Mouse (Mus musculus) hematopoietic stem cell, adult 5-6 weeks (primary cell): ENCODE data around the gene Lrrc74b. TPM values are rescaled to one million over a fixed set of nuclear protein-coding genes. Genes with fewer than 3 reads are reported as not detected.
"Not testable (repeated sequence)": the region's sequence is repeated elsewhere in the genome, so short reads cannot be mapped to it uniquely, and the experiment has no call there.

Experiments used
- ATAC-seq, 2 experiments: fragments of 125-278 bp in 1 of 2; replicated peaks in 1 of 2; 2 replicates each; pipeline ENCODE4 v1.8.0; 2016 to 2017; ENCODE audit warnings: inconsistent platforms in 2 of 2, mild to moderate bottlenecking in 2 of 2, moderate number of reproducible peaks in 2 of 2, low read depth in 1 of 2, moderate TSS enrichment in 1 of 2; ENCODE audit not compliant: low FRiP score in 2 of 2, poor library complexity in 2 of 2, severe bottlenecking in 2 of 2, insufficient read depth in 1 of 2, low TSS enrichment in 1 of 2
- total RNA-seq: library from RNA; stranded (forward); fragments of 172-1452, 232-1000 nt; gene quantifications from 2 replicates; pipeline ENCODE4 v1.2.3, GENCODE M21; 2017

Lrrc74b gene
- total RNA-seq, 1 experiment from 2014 or later: 0.45 TPM

DNA sequence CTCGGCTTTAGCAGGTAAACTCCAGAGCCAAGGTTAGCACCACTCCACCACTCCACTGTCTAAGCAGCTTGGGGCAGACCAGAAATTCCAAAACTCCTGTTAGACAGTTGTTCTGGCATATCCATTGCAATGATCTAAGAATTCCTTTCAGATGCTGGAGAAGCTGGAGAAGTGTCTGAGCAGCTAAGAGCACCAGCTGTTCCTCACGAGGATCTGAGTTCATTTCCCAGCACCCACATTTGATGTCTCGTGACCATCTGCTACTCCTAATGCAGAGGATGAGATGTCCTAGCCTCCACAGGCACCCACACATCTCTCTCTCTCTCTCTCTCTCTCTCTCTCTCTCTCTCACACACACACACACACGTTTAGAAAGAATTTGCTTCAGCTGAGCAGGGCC is 4.1 kb downstream of the Lrrc74b start:
- ATAC-seq: no peak

- no peak for ATAC-seq
Observed at GRCm38 (mm10) chr16:17556180-17556579, 4.9 kb downstream of the Lrrc74b start.

GRCm38 (mm10) chr16:17554702-17555101 is 6.3 kb downstream of the Lrrc74b start:
- not testable (repeated sequence) for ATAC-seq

DNA sequence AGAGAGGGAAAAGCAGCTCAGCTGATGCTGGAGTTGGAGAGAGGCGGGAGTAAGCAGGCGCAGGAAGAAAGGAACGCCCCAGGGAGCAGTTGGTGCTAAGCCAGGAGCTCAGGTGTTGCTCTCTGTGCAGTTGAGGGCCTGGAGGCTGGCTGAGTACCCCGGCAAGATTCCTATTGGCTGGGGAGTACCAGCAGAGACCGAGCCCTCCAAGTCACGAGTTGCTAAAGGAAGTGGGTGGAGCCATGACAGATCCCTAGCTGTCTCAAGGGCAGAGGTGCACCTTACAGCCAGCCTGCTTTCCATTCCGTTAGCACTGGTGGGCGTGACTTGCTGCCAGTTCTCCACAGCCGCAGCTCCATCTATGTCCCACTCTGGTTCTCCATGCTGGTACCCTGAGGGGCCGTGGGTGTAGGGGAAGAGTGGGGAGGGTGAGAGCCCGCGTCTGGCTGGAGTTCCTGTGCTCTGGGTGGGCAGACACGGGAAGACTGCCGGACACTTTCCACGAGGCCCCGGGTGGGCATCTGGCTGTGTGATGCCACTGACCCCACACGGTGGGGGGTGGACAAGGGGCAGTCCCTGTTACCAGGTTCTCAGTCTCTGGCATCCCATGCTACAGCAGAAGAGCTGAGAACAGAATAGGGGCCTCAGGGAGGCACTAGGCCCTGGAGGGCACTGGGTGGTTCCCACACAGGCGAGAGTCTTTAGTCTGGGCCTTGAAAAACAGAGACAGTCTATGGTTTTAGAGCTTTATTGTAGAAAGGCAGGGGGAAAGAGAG is 6.9 kb downstream of the Lrrc74b start:
- peak; percentile 93 to 95 for ATAC-seq

DNA sequence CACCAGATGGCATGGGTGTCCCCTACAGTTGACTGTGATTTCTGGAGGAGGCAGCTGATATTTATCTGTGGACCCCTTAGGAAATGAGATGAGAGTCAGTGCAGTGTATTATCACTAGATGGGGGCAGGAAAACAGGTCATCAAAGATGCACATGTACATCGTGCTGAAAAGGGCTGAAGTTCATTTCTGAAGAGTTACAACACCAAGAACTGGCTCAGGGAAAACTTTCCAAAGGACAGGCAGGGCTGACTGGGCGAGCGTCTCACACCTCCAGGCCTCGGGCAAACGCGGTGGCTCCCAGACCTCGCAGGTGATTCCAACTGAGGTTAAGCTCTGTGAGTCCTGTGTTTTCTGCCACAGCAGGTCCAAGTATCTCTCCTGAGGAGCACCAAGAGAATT is 8.2 kb downstream of the Lrrc74b start:
- no peak for ATAC-seq

- ATAC-seq: no peak
Observed at GRCm38 (mm10) chr16:17542632-17543031, 18.4 kb downstream of the Lrrc74b start.

GRCm38 (mm10) chr16:17536584-17536983 is 24.5 kb downstream of the Lrrc74b start:
- ATAC-seq: no peak

GRCm38 (mm10) chr16:17532676-17533329 is 28.2 kb downstream of the Lrrc74b start:
- no peak for ATAC-seq

DNA sequence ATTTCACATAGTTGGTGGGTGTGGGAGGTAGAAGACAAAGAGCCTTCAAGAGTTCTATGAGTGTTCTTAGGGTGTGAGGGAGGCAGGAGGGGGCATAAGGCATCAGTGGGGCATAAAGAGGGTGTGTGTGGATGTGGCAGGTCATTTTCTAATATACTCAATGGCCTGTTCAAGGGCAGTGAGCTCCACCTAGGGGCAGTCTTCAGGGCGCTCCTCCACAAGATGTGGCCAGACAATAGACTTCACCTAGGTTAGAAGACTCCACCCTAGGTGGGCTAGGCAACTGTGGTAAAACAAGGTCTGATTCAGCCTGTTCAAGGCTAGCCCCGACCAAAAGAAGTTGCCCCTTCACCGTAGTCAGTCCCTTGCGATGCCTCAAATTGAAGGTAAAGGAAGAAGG is 28.8 kb downstream of the Lrrc74b start:
- no peak for ATAC-seq

- ATAC-seq: peak; percentile 88 to 93
Observed at GRCm38 (mm10) chr16:17530640-17531288, 30.3 kb downstream of the Lrrc74b start, which contains the start of gene Thap7. Gene Thap7, minus strand, starts transcription at chr16:17531136.

- ATAC-seq: no peak
Observed at GRCm38 (mm10) chr16:17529981-17530586, 31.0 kb downstream of the Lrrc74b start.

- no peak for ATAC-seq
Observed at GRCm38 (mm10) chr16:17528276-17528675, 32.8 kb downstream of the Lrrc74b start.

- ATAC-seq: no peak
Observed at GRCm38 (mm10) chr16:17527606-17528005, 33.4 kb downstream of the Lrrc74b start.

GRCm38 (mm10) chr16:17526223-17526622 is 34.8 kb downstream of the Lrrc74b start:
- no peak for ATAC-seq

GRCm38 (mm10) chr16:17525524-17525923 is 35.5 kb downstream of the Lrrc74b start:
- no peak for ATAC-seq

DNA sequence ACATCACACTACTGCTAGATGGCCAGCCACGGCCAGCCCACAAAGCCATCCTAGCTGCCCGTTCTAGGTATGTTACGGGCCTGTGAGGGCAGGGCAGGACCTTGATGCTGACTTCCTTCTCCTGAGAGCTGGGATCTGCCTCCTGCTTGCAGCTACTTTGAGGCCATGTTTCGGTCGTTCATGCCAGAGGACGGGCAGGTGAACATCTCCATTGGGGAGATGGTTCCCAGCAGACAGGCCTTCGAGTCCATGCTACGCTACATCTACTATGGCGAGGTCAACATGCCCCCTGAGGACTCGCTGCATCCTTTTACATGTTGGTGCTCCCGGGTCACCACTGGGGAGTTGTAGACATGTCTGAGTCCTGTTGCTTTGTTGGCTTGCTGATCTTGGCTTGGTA is 36.9 kb downstream of the Lrrc74b start:
- ATAC-seq: no peak

DNA sequence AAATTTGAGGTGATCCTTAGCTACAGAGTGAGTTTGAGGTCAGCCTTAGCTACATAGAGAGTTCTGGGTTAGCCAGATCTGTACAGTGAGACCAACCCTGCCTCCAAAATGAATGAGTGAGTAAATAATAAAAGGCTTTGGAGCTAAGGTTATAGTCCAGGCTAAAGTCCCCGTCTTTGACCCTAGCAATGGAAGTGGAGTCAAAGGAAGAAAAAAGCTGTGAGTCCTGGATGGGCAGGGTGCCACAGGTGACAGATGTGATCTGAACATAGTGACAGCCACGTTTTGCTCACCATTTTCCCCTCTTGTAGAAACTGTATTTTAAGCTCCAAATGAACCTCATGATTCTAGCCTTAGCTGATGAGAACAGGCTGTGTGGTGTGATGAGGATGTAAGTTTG is 42.1 kb downstream of the Lrrc74b start:
- no peak for ATAC-seq

GRCm38 (mm10) chr16:17511431-17511830 is 49.6 kb downstream of the Lrrc74b start:
- ATAC-seq: no peak
